Mouse (Mus musculus): ENCODE data around the gene Nlgn2.

GRCm38 (mm10) chr11:69803328-69803727 is 34.3 kb downstream of the Nlgn2 start:
- TF ChIP-seq POLR2A (IDR thresholded peaks at IDR 0.05; ENCODE audit: low read depth, low read length) (no peak), CTCF (conservative IDR thresholded peaks at IDR 0.05 in 1 of 2, IDR thresholded peaks at IDR 0.05 in 1 of 2; ENCODE audit: low read depth in 2 of 2, low read length in 2 of 2) (no peak), EP300 (IDR thresholded peaks at IDR 0.05; ENCODE audit: low read length) (no peak), NRF1 (IDR thresholded peaks at IDR 0.05; ENCODE audit: low read depth, low read length) (no peak), CHD2 (IDR thresholded peaks at IDR 0.05; ENCODE audit: low read length) (no peak)
